8 mouse cellular contexts compared by ENCODE assay signal in the genomic region with DNA sequence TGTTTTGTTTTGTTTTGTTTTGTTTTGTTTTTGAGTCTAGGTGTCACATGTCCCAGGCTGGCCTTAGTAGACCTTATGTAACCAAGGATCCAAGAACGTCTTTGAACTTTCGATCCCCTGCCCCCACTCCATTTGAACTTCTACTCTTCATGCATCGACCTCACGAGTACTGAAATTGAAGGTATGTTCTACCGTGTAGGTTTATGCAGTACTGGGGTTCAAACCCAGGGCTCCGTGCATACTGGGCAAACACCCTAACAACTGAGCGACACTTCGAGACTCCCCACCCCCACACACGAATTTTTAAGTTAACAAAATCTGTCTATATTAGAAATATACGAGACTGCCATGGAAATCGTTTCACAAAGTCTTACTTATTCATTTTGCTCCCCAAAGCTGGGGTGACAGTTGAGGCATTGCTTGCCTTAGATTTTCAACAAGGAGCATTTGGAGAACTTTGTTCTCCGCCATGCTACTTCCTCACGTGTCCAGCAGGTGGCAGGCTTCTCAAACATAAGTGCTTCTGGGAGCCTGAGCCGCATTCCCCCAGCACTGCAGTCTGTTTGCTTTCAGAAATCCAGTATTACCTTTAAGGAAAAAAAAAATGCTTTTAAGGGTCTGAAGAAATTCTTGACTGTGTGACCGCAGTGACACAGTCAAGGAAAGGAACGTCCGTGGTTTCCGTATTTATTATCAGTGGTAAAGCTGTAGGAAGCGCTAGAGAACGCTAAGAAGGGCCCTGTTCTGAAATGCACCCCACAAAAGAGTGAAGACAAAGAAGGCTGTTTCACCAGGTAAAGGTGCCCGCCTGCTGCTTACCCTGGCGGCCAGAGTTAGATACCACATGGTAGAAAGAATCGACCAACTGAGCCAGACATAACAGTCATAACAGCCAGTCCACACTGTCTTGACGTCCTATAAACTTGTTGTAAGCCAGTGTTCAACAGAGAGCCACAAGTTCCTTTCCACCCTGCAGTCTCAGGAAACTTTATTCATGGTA. TPM values are rescaled to one million over a fixed set of nuclear protein-coding genes. Genes with fewer than 3 reads are reported as not detected.
DNase-seq lines count a peak whose midpoint lies in the region; ATAC-seq and TF ChIP-seq lines count a peak whose summit lies in the region.

No protein-coding gene starts in this region.

- H3K9me3 ChIP-seq in hindbrain, embryonic 11.5 days (ENCODE audit: control insufficient read depth, low read length), result no peaks in the 10 kb centered on the region
- H3K9me3 ChIP-seq in lung, postnatal 0 days (ENCODE audit: low read length), result no peaks in the 10 kb centered on the region

- H3K36me3 ChIP-seq in hindbrain, embryonic 11.5 days (ENCODE audit: control insufficient read depth, insufficient read depth, low read length), result no peaks in the 10 kb centered on the region
- no peaks in the 10 kb centered on the region for H3K36me3 ChIP-seq in lung, postnatal 0 days (ENCODE audit: insufficient read depth, low read length)

- TF ChIP-seq EP300 in lung, postnatal 0 days (IDR thresholded peaks at IDR 0.05), result no peak

- ATAC-seq in hindbrain, embryonic 11.5 days (ENCODE audit: low FRiP score), result no peak
- ATAC-seq in lung, postnatal 0 days, result peak; percentile 77

- peak; percentile 80 for TF ChIP-seq CTCF in cerebellum, adult 2 months (IDR thresholded peaks at IDR 0.05; ENCODE audit: borderline replicate concordance, insufficient read depth, low read depth, low read length)
- TF ChIP-seq CTCF in lung, postnatal 0 days (IDR thresholded peaks at IDR 0.05), result peak; percentile 85

- no peaks in the 10 kb centered on the region for H3K4me1 ChIP-seq in cerebellum, adult 2 months (ENCODE audit: control insufficient read depth, insufficient read depth, low read length)
- H3K4me1 ChIP-seq in hindbrain, embryonic 11.5 days (replicated peaks; ENCODE audit: control insufficient read depth, insufficient read depth, low read length), result no peaks in the 10 kb centered on the region
- no peaks in the 10 kb centered on the region for H3K4me1 ChIP-seq in lung, postnatal 0 days (ENCODE audit: insufficient read depth, low read depth, low read length)

- no peak overlapping the region for H3K4me2 ChIP-seq in hindbrain, embryonic 11.5 days (replicated peaks; ENCODE audit: low read depth, low read length)
- peak overlapping the region; percentile 39 for H3K4me2 ChIP-seq in lung, postnatal 0 days (replicated peaks; ENCODE audit: low read depth, low read length)

- no peak overlapping the region for H3K4me3 ChIP-seq in cerebellum, adult 2 months (replicated peaks; ENCODE audit: insufficient read depth, low read depth, low read length)
- no peak overlapping the region for H3K4me3 ChIP-seq in hindbrain, embryonic 11.5 days (ENCODE audit: low read depth, low read length)
- H3K4me3 ChIP-seq in lung, postnatal 0 days (ENCODE audit: low read depth, low read length), result 0 out of 2 replicates have a peak overlapping the region, but pooled peaks have one; percentile 10

- H3K9ac ChIP-seq in hindbrain, embryonic 11.5 days (ENCODE audit: low read depth, low read length), result no peak overlapping the region
- no peak overlapping the region for H3K9ac ChIP-seq in lung, postnatal 0 days (replicated peaks; ENCODE audit: low read depth)

- no peak overlapping the region for H3K27ac ChIP-seq in cerebellum, adult 2 months (ENCODE audit: insufficient read depth, low read length)
- H3K27ac ChIP-seq in hindbrain, embryonic 11.5 days (ENCODE audit: low read depth, low read length), result no peak overlapping the region
- no peak overlapping the region for H3K27ac ChIP-seq in lung, postnatal 0 days (ENCODE audit: low read length)

- 30% methylated on average over 24 of the region's 24 CpGs for WGBS in cerebellum, adult 2 months
- WGBS in hindbrain, embryonic 11.5 days, result 38% methylated on average over 24 of the region's 24 CpGs
- 30% methylated on average over 24 of the region's 24 CpGs for WGBS in lung, postnatal 0 days

- no peaks in the 10 kb centered on the region for H3K27me3 ChIP-seq in cerebellum, adult 2 months (ENCODE audit: control insufficient read depth, insufficient read depth, low read length)
- no peaks in the 10 kb centered on the region for H3K27me3 ChIP-seq in hindbrain, embryonic 11.5 days (ENCODE audit: control insufficient read depth, insufficient read depth, low read length)
- H3K27me3 ChIP-seq in lung, postnatal 0 days (replicated peaks; ENCODE audit: insufficient read depth, low read length), result no peaks in the 10 kb centered on the region

- peak; percentile 48 for DNase-seq in MEL-GATA-1-ER (ENCODE audit: extremely low read depth, low read depth)
- peak; percentile 55 to 68 for DNase-seq in cerebellum, adult 2 months
- peak; percentile 89 for DNase-seq in forelimb bud, embryonic 11.5 days (ENCODE audit: low read depth, low spot score)
- peak; percentile 85 for DNase-seq in hindbrain, embryonic 11.5 days (ENCODE audit: low spot score)
- peak; percentile 74 for DNase-seq in layer of hippocampus, adult 9-10 months (ENCODE audit: low spot score)
- peak; percentile 92 for DNase-seq in lung, postnatal 0 days (ENCODE audit: low spot score)
- peak; percentile 72 for DNase-seq in ovary, postnatal 36 days (ENCODE audit: low spot score)
- peak; percentile 45 to 77 for DNase-seq in thymus, postnatal 10 days (ENCODE audit: low spot score in 2 of 2)

- TF ChIP-seq POLR2A in cerebellum, adult 2 months (IDR thresholded peaks at IDR 0.05; ENCODE audit: borderline replicate concordance, insufficient read depth, low read length), result no peak

RNA-seq across cellular contexts. Expression of gene Aggf1, which starts 15.0 kb away (rescaled TPM):
- 39.9 and 40.5 TPM in 2 replicates for polyA plus RNA-seq in cerebellum, adult 2 months (2012; rRNA removed)
- polyA plus RNA-seq in hindbrain, embryonic 11.5 days (2014; fragmentation: Nextera tagmentation; extraction: Ambion mirVana), result 47.7 and 54.4 TPM in 2 replicates
- polyA plus RNA-seq in lung, postnatal 0 days (2015; fragmentation: Nextera tagmentation; extraction: Ambion mirVana), result 24.2 and 25.8 TPM in 2 replicates

RNA-seq across cellular contexts. Expression of gene Crhbp, which starts 54.6 kb away (rescaled TPM):
- polyA plus RNA-seq in cerebellum, adult 2 months (2012; rRNA removed), result 4.1 and 5.3 TPM in 2 replicates
- 2.9 TPM in 2 replicates for polyA plus RNA-seq in hindbrain, embryonic 11.5 days (2014; fragmentation: Nextera tagmentation; extraction: Ambion mirVana)
- polyA plus RNA-seq in lung, postnatal 0 days (2015; fragmentation: Nextera tagmentation; extraction: Ambion mirVana), result not detected in 2 replicates
